Mouse (Mus musculus) frontal cortex, postnatal 10 days (tissue): ENCODE results near the gene M6pr.
"Not testable (repeated sequence)": the region's sequence is repeated elsewhere in the genome, so short reads cannot be mapped to it uniquely, and the experiment has no call there.

ENCODE experiments used
- DNase-seq, 2 experiments: peaks; one replicate each; pipeline ENCODE4 v3.0.0; 2022; ENCODE audit warnings: low spot score in 2 of 2, mixed read lengths in 1 of 2

M6pr gene

GRCm38 (mm10) chr6:122340349-122341000, 32.0 kb downstream of the M6pr start, which contains the start of gene Phc1:
Gene Phc1 (minus strand): TSS chr6:122340561.
- no peak for DNase-seq

- no peak for DNase-seq
Measured at GRCm38 (mm10) chr6:122341038-122341810, 32.7 kb downstream of the M6pr start.

- no peak for DNase-seq
Measured at GRCm38 (mm10) chr6:122342125-122342524, 33.6 kb downstream of the M6pr start.

GRCm38 (mm10) chr6:122343719-122344118, 35.2 kb downstream of the M6pr start:
- no peak for DNase-seq

GRCm38 (mm10) chr6:122344386-122345116, 36.0 kb downstream of the M6pr start:
- DNase-seq = no peak

- no peak for DNase-seq
Measured at GRCm38 (mm10) chr6:122345731-122346130, 37.2 kb downstream of the M6pr start.

GRCm38 (mm10) chr6:122346399-122346798, 37.9 kb downstream of the M6pr start:
- no peak for DNase-seq

GRCm38 (mm10) chr6:122347326-122347725, 38.8 kb downstream of the M6pr start:
- not testable (repeated sequence) for DNase-seq

- no peak for DNase-seq
Measured at GRCm38 (mm10) chr6:122355909-122356308, 47.4 kb downstream of the M6pr start.

- no peak for DNase-seq
Measured at GRCm38 (mm10) chr6:122357089-122357488, 48.6 kb downstream of the M6pr start.

GRCm38 (mm10) chr6:122365706-122366105, 57.2 kb downstream of the M6pr start:
- no peak for DNase-seq

GRCm38 (mm10) chr6:122366287-122366686, 57.8 kb downstream of the M6pr start:
- no peak for DNase-seq

- DNase-seq = no peak
Measured at GRCm38 (mm10) chr6:122366976-122367375, 58.5 kb downstream of the M6pr start.
